Mouse (Mus musculus) liver, adult (tissue): ENCODE results near the gene Ttll8.
A peak's percentile ranks its signal among the peaks of the same experiment; 100 is the strongest.

ENCODE experiments used
- GATA4 ChIP-seq: IDR thresholded peaks from 2 replicates; pipeline ENCODE4 v1.6.1; 2014; ENCODE audit warnings: mild to moderate bottlenecking, low read length; ENCODE audit not compliant: insufficient replicate concordance

Gene Ttll8

GRCm38 (mm10) chr15:88850146-88850826 is 103.9 kb downstream of the Ttll8 start:
- TF ChIP-seq GATA4 = peak; percentile 43; the same call in 1 of the 2 replicates

GRCm38 (mm10) chr15:88849621-88850020 is 104.6 kb downstream of the Ttll8 start:
- TF ChIP-seq GATA4 = no peak

- TF ChIP-seq GATA4 = no peak
These were observed 105.6 kb downstream of the Ttll8 start for GRCm38 (mm10) chr15:88848661-88849060.

GRCm38 (mm10) chr15:88844966-88845365 is 109.3 kb downstream of the Ttll8 start:
- TF ChIP-seq GATA4 = no peak

GRCm38 (mm10) chr15:88843486-88844097 is 110.6 kb downstream of the Ttll8 start:
- TF ChIP-seq GATA4 = no peak

GRCm38 (mm10) chr15:88842300-88842673 is 111.9 kb downstream of the Ttll8 start:
- TF ChIP-seq GATA4 = no peak

GRCm38 (mm10) chr15:88841580-88842299 is 112.5 kb downstream of the Ttll8 start:
- no peak for TF ChIP-seq GATA4

GRCm38 (mm10) chr15:88841160-88841559 is 113.1 kb downstream of the Ttll8 start:
- no peak for TF ChIP-seq GATA4
